Mouse (Mus musculus) limb, embryonic 13.5 days (tissue): ENCODE measurements around the gene Tbc1d30. TPM values are rescaled to one million over a fixed set of nuclear protein-coding genes. Genes with fewer than 3 reads are reported as not detected.

Experiments used
- ATAC-seq: fragments of 200-750 bp; cut with Nextera tagmentation; 2 replicates; pipeline ENCODE4 v1.8.0; 2017; ENCODE audit warnings: low read depth, moderate number of reproducible peaks, moderate TSS enrichment; ENCODE audit not compliant: low FRiP score
- H3K27ac ChIP-seq: fragments of 300-500 bp; sonication (generic); 2 replicates; pipeline ENCODE4 v1.5.1; 2015; ENCODE audit warnings: inconsistent platforms, mild to moderate bottlenecking, moderate library complexity
- H3K27me3 ChIP-seq: fragments of 300-500 bp; sonication (generic); 2 replicates; pipeline ENCODE4 v1.6.1; 2015; ENCODE audit warnings: mild to moderate bottlenecking, inconsistent platforms
- H3K36me3 ChIP-seq: fragments of 300-500 bp; sonication (generic); 2 replicates; pipeline ENCODE4 v1.6.1; 2015; ENCODE audit warnings: inconsistent platforms, mild to moderate bottlenecking, moderate library complexity
- H3K4me1 ChIP-seq: fragments of 300-500 bp; sonication (generic); 2 replicates; pipeline ENCODE4 v1.6.1; 2015; ENCODE audit warnings: inconsistent platforms
- H3K4me2 ChIP-seq: fragments of 300-500 bp; sonication (generic); replicated peaks from 2 replicates; pipeline ENCODE4 v1.6.1; 2015; ENCODE audit warnings: inconsistent platforms, mild to moderate bottlenecking, moderate library complexity
- H3K4me3 ChIP-seq: fragments of 300-500 bp; sonication (generic); 2 replicates; pipeline ENCODE4 v1.5.1; 2015; ENCODE audit warnings: moderate library complexity, mild to moderate bottlenecking, inconsistent platforms
- H3K9ac ChIP-seq: fragments of 300-500 bp; sonication (generic); 2 replicates; pipeline ENCODE4 v1.6.1; 2015; ENCODE audit warnings: mild to moderate bottlenecking, inconsistent platforms
- H3K9me3 ChIP-seq: fragments of 300-500 bp; sonication (generic); 2 replicates; pipeline ENCODE4 v1.6.1; 2016; ENCODE audit warnings: inconsistent platforms
- WGBS: fragments of 180-500 bp; shearing (Covaris S2); methylation state at CpG from one replicate; pipeline ENCODE4 v1.1.7; 2015; 5-methylcytosine and 5-hydroxymethylcytosine counted together
- polyA plus RNA-seq: library from polyadenylated mRNA; unstranded; fragments of >200 nt; fragmentation: Nextera tagmentation; extraction: Ambion mirVana; gene quantifications from 2 replicates; pipeline ENCODE4 v1.2.1, GENCODE M21; 2015

Tbc1d30 gene
- polyA plus RNA-seq, 1 experiment from 2014 or later = 0.64 TPM

DNA sequence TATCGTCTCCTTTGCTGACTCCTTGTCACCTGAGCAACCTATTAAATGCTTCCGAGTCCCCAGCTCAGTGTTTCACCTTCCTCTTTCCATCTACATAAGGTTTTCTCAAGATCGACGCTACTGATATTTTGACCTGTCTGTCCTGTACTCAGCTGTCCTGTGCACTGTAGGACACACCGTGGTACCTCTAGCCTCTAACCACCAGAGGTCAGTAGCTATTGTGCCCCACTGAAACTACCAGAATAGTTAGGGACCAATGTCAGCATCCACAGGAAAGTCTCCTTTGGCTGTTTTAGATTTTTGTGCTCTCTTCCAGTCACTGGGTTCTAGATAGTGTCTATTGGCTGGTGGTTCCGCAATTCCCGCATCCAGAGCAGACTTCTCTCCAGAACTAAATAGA lies 98.3 kb downstream of the Tbc1d30 start:
- ATAC-seq = no peak
- WGBS = 76% methylated on average over 7 of the region's 7 CpGs
- no peak overlapping the region for H3K27ac ChIP-seq

DNA sequence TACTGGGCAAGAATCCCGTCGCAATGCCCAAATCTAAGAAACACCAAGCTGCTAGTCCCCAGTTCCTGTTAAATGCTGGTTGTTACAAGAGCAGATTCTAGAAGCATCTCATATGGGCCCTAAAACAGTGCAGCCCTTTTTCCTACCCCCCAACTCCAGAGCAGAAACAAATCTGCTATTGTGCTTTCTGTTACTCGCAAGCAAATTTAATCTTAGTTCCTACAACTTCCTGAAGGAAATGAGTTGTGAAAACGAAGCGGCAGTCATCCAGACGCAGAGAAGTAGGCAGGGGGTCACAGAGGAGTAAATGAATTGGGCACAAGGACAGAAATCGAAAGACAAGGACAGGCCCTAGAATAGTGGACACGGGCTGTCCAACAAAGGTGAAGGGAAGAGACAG lies 99.9 kb downstream of the Tbc1d30 start:
- peak overlapping the region; percentile 15; the same call in 1 of the 2 replicates for H3K4me2 ChIP-seq
- WGBS = 34% methylated on average over 8 of the region's 8 CpGs
- peaks cover 29% of the 10 kb centered on the region for H3K4me1 ChIP-seq
- no peaks in the 10 kb centered on the region for H3K36me3 ChIP-seq
- H3K9ac ChIP-seq = no peak overlapping the region
- H3K9me3 ChIP-seq = no peaks in the 10 kb centered on the region
- peaks cover 9% of the 10 kb centered on the region; the same call in 1 of the 2 replicates for H3K27me3 ChIP-seq
- no peak overlapping the region for H3K4me3 ChIP-seq
- peak overlapping the region; percentile 48; the same call in 1 of the 2 replicates for H3K27ac ChIP-seq
- peak; percentile 12; the same call in 1 of the 2 replicates for ATAC-seq

More for the DNA sequence above, 98.3 kb downstream of the Tbc1d30 start:
- no peak overlapping the region for H3K4me2 ChIP-seq
- no peak overlapping the region for H3K9ac ChIP-seq
- no peak overlapping the region for H3K4me3 ChIP-seq
- H3K4me1 ChIP-seq = peaks cover 31% of the 10 kb centered on the region
- H3K27me3 ChIP-seq = peaks cover 9% of the 10 kb centered on the region; the same call in 1 of the 2 replicates
- no peaks in the 10 kb centered on the region for H3K9me3 ChIP-seq
- H3K36me3 ChIP-seq = no peaks in the 10 kb centered on the region

DNA sequence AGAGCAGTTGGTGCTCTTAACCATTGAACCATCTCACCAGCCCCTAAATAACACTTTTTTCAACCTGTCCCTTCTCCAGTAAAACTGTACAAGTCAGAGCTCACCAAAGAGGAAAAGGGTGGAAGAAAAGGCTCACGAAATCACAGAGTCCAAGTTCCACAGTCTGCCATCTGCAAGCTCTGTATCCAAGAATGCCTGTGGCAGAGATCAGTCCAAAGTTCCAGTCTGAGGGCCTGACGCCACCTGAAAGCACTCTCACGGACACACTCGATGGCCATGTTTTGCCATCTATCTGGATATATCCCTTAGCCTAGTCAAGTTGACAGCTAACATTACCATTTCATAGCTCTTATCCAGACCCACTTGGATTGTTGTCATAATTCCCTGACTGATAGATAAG lies 101.3 kb downstream of the Tbc1d30 start:
- Histone ChIP-seq H3K9me3 (no peaks in the 10 kb centered on the region), H3K4me3 (no peak overlapping the region), H3K27ac (no peak overlapping the region), H3K27me3 (no peaks in the 10 kb centered on the region; the same call in 1 of the 2 replicates), H3K4me2 (no peak overlapping the region), H3K4me1 (peaks cover 27% of the 10 kb centered on the region), H3K36me3 (no peaks in the 10 kb centered on the region), H3K9ac (no peak overlapping the region)
- no peak for ATAC-seq
- 95% methylated on average over 4 of the region's 4 CpGs for WGBS

DNA sequence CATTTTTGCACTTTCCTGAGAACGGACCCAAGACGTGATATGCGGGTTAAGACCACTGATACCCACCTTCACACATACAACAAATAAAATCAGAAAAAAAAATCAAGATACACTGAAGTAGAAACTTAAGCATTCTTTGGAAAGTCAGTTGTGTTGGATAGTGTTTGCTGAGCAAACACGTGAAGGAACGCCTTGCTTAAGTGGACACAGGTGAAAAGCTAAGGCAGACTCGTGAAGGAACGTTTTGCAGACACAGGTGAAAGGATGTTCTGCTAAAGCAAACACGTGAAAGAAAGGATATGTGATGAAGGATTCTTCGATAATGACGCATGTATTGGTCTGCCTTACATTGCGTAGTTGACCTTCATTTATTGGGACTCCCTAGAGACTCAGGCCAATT lies 103.5 kb downstream of the Tbc1d30 start:
- Histone ChIP-seq H3K4me3 (no peak overlapping the region), H3K27ac (no peak overlapping the region), H3K27me3 (no peaks in the 10 kb centered on the region), H3K9ac (no peak overlapping the region), H3K4me2 (no peak overlapping the region), H3K36me3 (no peaks in the 10 kb centered on the region), H3K9me3 (no peaks in the 10 kb centered on the region), H3K4me1 (peaks cover 42% of the 10 kb centered on the region)
- no peak for ATAC-seq
- 93% methylated on average over 11 of the region's 11 CpGs for WGBS

DNA sequence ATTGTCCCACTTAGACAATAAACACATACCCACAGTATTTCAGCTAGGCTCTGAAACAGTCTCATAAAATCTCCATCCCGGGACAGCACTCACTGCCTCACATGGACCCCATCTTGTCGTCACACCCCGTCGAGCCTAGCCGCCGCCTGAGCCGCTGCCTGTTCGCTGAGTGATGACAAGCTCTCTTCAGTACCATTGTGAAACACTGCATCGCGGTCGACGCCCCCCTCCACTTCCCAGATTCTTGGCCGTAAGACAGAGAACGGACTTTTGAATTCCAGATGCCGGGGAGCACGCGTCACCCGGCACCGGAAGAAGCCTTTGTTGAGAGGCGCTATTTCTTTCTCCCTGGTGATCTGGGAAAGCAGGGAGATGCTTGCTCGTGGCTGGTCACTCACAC lies 104.1 kb downstream of the Tbc1d30 start:
- peaks cover 42% of the 10 kb centered on the region for H3K4me1 ChIP-seq
- no peak overlapping the region for H3K4me2 ChIP-seq
- H3K9ac ChIP-seq = no peak overlapping the region
- no peaks in the 10 kb centered on the region for H3K36me3 ChIP-seq
- no peaks in the 10 kb centered on the region for H3K9me3 ChIP-seq
- ATAC-seq = no peak
- H3K27ac ChIP-seq = no peak overlapping the region
- H3K4me3 ChIP-seq = no peak overlapping the region
- H3K27me3 ChIP-seq = no peaks in the 10 kb centered on the region
- WGBS = 73% methylated on average over 21 of the region's 21 CpGs

DNA sequence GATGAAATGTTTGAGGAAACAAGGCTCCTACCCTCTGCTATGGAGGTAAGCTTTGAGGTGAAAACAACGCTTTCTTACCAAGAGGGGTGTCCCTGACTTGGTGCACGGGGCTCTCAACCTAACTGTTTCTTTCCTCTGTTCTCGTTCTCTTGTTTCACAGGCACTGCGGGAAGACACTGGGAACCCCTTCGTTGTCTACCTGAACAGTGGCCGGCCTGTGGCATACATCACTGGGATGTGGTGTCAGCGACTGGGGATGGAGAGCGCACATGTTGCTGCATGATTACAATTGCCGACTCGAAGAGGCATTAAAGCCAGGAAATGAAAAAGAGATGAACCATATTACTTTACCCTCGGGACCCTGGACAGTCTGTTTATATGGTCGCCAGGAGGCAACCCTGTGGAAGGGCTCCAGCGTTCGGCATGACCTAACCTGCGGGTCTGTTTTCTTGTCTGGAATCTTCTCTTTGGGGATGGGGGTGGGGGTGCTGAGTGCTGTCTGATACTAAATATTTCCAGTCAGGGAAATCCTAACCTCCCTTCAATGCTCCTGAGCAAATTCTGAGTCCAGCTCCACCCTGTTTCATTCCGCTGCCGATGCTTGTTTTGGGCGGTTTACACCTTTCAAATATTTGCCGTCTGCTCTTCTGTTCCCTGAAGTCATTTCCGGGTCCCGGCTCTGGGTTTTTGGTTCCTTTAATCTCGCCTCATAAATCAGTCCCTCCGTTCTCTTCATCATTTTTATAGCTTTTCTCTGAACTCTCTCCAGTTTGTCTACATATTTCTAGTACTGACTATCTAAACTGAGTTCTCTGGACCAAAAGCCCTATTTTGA lies 107.5 kb downstream of the Tbc1d30 start:
- no peak overlapping the region for H3K9ac ChIP-seq
- ATAC-seq = peak; percentile 71
- H3K9me3 ChIP-seq = peaks cover 4% of the 10 kb centered on the region; the same call in 1 of the 2 replicates
- no peaks in the 10 kb centered on the region for H3K27me3 ChIP-seq
- peak overlapping the region; percentile 42 for H3K4me2 ChIP-seq
- no peak overlapping the region for H3K4me3 ChIP-seq
- WGBS = 25% methylated on average over 23 of the region's 23 CpGs
- H3K27ac ChIP-seq = peak overlapping the region; percentile 61; the same call in 1 of the 2 replicates
- no peaks in the 10 kb centered on the region for H3K36me3 ChIP-seq
- peaks cover 23% of the 10 kb centered on the region for H3K4me1 ChIP-seq

DNA sequence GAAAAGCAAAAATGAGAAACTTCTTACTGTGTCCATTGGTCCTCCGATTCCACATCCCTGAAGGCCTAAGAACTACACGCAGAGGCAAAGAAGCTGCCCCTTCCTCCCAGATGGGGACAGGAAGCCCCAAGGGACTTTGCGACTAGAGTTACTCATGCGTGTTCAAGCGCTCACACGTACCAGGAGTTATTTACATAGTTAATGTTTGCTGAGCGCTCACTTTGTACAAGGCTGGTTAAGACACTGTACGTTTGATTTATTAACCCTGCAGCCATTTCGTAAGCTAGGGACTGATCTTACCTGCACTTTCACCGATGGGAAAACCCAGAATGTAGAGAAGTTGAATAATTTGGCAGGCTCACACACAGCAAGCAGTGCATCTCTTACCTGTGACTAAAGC lies 108.5 kb downstream of the Tbc1d30 start:
- Histone ChIP-seq H3K36me3 (no peaks in the 10 kb centered on the region), H3K9ac (no peak overlapping the region), H3K4me1 (peaks cover 29% of the 10 kb centered on the region), H3K4me3 (no peak overlapping the region), H3K9me3 (peaks cover 4% of the 10 kb centered on the region; the same call in 1 of the 2 replicates), H3K27me3 (no peaks in the 10 kb centered on the region), H3K27ac (no peak overlapping the region), H3K4me2 (no peak overlapping the region)
- no peak for ATAC-seq
- 77% methylated on average over 10 of the region's 10 CpGs for WGBS

DNA sequence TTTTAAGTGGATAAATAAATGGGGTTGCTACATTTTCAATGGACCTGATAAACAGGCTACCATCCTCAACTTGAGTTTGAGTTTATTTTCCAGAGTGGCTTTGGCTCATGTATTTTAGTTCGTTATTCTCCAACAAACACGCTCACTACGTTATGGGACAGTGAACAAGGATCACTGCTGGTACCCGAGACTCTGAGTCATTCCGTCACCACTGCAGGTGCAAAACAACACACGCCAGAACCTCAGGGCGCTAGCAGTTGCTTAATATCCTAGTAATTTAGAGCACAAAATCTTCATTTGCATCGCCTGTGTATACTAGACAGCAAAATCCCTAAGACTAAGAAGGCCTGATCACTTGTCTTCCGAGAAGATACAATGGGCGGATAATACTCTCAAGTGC lies 112.0 kb downstream of the Tbc1d30 start:
- Histone ChIP-seq H3K27me3 (no peaks in the 10 kb centered on the region), H3K4me3 (no peak overlapping the region), H3K4me2 (no peak overlapping the region), H3K9me3 (peaks cover 4% of the 10 kb centered on the region; the same call in 1 of the 2 replicates), H3K36me3 (no peaks in the 10 kb centered on the region), H3K27ac (no peak overlapping the region), H3K4me1 (peaks cover 30% of the 10 kb centered on the region), H3K9ac (no peak overlapping the region)
- whole genome bisulfite sequencing = 79% methylated on average over 10 of the region's 10 CpGs
- no peak for ATAC-seq

DNA sequence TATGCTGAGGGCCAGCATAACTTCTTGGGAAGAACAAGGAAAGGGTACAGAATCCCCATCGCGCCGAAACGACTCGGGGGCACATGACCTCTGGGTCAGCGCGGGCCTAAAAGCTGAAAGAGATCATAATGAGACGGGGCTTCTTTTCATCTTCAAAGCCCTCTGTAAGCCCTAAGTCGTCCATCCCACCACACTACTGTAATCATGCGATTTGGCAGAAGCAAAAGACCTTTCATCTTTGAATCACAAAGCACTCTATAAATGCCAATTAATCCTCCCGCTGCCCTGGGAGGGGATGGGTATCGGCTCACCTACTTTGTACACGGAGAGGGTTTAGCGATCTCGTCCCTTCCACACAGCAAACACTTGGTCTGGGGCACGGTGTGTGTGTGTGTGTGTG lies 112.5 kb downstream of the Tbc1d30 start:
- no peaks in the 10 kb centered on the region for H3K36me3 ChIP-seq
- no peak for ATAC-seq
- peaks cover 28% of the 10 kb centered on the region for H3K4me1 ChIP-seq
- no peak overlapping the region for H3K4me3 ChIP-seq
- H3K9me3 ChIP-seq = peaks cover 4% of the 10 kb centered on the region; the same call in 1 of the 2 replicates
- no peaks in the 10 kb centered on the region for H3K27me3 ChIP-seq
- no peak overlapping the region for H3K4me2 ChIP-seq
- no peak overlapping the region for H3K27ac ChIP-seq
- 23% methylated on average over 16 of the region's 16 CpGs for WGBS
- H3K9ac ChIP-seq = no peak overlapping the region

DNA sequence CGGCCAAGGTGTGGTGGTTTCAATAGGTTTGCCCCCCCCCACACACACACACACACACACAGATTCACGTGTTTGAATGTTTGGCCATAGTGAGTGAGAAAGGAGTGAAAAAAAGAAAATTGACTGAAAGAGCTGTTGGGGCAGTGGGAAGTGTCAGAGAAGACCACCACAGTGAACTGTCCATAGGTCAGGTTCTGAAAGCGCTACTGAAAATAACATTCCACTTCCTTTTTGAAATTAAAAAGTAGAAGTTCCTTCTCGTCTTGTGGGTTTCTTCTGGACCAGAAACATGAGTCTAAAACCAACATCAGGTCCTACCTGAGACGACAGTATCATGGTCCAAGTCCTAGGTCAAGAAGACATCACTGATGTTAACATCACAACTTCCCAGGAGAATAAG lies 113.7 kb downstream of the Tbc1d30 start:
- no peak overlapping the region for H3K27ac ChIP-seq
- no peak overlapping the region for H3K4me3 ChIP-seq
- H3K4me2 ChIP-seq = no peak overlapping the region
- H3K27me3 ChIP-seq = no peaks in the 10 kb centered on the region
- H3K4me1 ChIP-seq = peaks cover 17% of the 10 kb centered on the region
- no peak overlapping the region for H3K9ac ChIP-seq
- 86% methylated on average over 5 of the region's 5 CpGs for WGBS
- peaks cover 4% of the 10 kb centered on the region; the same call in 1 of the 2 replicates for H3K9me3 ChIP-seq
- no peak for ATAC-seq
- H3K36me3 ChIP-seq = no peaks in the 10 kb centered on the region

DNA sequence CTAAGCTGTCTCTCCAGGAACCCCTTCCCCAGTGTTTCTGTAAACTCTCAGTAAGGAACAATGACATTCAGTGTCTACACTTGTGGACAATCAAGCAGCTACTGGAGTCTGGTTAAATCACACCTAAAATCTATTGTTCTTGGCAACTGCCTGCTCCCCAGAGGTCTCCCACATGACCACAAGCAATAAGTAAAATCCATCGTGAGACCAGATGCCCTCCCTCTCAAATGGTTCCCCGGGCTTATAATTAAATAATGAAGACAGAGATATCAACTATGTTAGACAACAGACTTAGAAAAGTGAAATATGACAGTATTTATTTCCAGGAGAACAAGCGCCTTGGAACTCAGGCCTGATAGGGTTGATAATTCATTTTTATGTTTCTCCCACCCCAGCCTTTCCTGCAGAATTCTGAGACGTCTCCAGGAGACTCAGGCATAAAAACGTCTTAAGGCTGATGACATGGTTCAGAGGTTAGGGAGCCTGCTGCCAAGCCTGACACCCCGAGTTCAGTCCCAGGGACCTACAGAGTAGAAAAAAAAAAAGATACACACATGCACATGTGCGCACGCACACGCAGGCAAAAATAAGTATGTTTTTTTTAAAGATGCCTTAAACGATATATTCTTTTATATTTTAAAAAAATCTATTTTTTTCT lies 115.8 kb downstream of the Tbc1d30 start:
- Histone ChIP-seq H3K27ac (no peak overlapping the region), H3K4me2 (no peak overlapping the region)
- WGBS = 61% methylated on average over 10 of the region's 10 CpGs

DNA sequence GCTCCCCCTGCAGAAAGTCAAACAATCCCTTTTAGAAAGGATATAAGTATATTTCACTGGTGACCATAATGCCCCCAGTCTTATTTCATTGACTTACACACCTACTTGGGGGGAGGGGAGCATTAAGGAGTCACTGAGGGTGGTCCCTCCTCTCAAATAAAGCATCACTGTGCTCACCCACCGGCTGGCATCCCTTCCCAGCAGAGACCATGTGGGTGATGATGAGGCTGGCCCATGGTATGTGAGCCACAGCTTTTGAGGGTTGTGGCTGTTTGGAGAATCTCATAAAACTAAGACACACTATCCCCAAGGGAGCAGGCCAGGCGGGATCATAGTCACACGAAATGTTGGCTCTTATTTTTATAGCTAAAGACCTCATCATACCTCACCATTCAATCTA lies 116.6 kb downstream of the Tbc1d30 start:
- Histone ChIP-seq H3K4me2 (no peak overlapping the region), H3K4me1 (peaks cover 23% of the 10 kb centered on the region), H3K27ac (no peak overlapping the region), H3K27me3 (no peaks in the 10 kb centered on the region), H3K9me3 (peaks cover 10% of the 10 kb centered on the region; the same call in 1 of the 2 replicates), H3K9ac (no peak overlapping the region), H3K36me3 (no peaks in the 10 kb centered on the region), H3K4me3 (no peak overlapping the region)
- no peak for ATAC-seq
- WGBS = 39% methylated on average over 3 of the region's 3 CpGs

More for the DNA sequence above, 115.8 kb downstream of the Tbc1d30 start:
- Histone ChIP-seq H3K9ac (no peak overlapping the region), H3K9me3 (peaks cover 11% of the 10 kb centered on the region), H3K36me3 (no peaks in the 10 kb centered on the region), H3K4me3 (no peak overlapping the region), H3K4me1 (peaks cover 17% of the 10 kb centered on the region), H3K27me3 (no peaks in the 10 kb centered on the region)
- no peak for ATAC-seq
